Mouse (Mus musculus): Measurements from ENCODE around the gene Fam214a. TPM values are rescaled to one million over a fixed set of nuclear protein-coding genes. Genes with fewer than 3 reads are reported as not detected.
"Not testable (repeated sequence)": the region's sequence is repeated elsewhere in the genome, so short reads cannot be mapped to it uniquely, and the experiment has no call there.

Gene Fam214a
- polyA plus RNA-seq, 1 experiment = 2.9 TPM

DNA sequence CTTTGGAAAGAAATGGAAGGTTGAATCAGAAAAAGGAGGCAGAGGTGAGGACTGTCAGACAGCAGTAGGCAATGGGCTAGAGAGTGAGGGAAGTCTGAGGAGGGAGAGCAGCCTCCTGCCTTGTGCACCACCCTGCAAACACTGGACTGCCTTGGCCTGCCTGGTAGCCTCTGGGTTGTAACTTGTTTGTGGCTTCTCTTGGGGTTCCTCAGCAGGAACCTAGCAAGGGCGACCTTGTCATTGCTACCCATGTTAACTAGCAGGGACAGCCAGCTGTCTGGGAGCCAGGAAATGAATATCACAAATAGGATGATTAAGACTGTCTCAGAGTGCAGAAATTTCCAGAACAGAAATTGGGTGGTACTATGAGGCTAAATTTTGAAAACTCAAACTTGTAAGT lies 27.2 kb downstream of the Fam214a start:
- WGBS = 94% methylated on average over 1 of the region's 1 CpGs
- TF ChIP-seq CTCF (IDR thresholded peaks at IDR 0.05; ENCODE audit: extremely low read depth, insufficient read length, insufficient replicate concordance, low read depth, low read length) (no peak), POLR2A (IDR thresholded peaks at IDR 0.05; ENCODE audit: low read depth, low read length) (no peak)
- Histone ChIP-seq H3K4me3 (ENCODE audit: low read depth, low read length) (no peak overlapping the region), H3K4me1 (ENCODE audit: control insufficient read depth, insufficient read depth, insufficient read length, low read length) (peaks cover 3% of the 10 kb centered on the region), H3K27me3 (ENCODE audit: control insufficient read depth, insufficient read depth, low read length) (no peaks in the 10 kb centered on the region), H3K36me3 (ENCODE audit: control insufficient read depth, insufficient read depth, low read length) (no peaks in the 10 kb centered on the region), H3K27ac (ENCODE audit: insufficient read depth, low read depth, low read length) (no peak overlapping the region)

DNA sequence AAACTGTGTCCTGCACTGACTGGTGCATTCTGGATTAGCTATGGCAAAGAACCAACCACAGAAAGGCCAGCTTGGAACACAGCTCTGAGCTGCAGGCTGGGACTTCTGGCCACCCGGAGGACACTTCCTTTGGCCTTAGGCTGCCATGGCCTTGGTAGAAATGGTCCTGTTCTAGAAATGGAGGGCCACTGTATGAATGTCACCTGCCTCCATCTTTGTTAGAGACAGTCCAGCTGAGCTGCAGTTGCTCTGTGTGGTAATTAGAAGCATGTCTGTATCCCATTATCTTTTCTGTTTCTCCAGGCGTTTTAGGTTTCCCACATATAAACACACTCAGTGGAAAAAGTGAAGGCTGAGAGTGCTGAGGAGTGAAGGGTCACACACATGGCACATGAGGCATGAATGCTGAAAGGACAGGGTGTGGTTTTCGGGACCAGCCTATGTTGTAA lies 29.0 kb downstream of the Fam214a start:
- Histone ChIP-seq H3K4me1 (ENCODE audit: control insufficient read depth, insufficient read depth, insufficient read length, low read length) (peaks cover 2% of the 10 kb centered on the region; the same call in 1 of the 2 replicates), H3K4me3 (ENCODE audit: low read depth, low read length) (no peak overlapping the region), H3K27me3 (ENCODE audit: control insufficient read depth, insufficient read depth, low read length) (no peaks in the 10 kb centered on the region), H3K27ac (ENCODE audit: insufficient read depth, low read depth, low read length) (no peak overlapping the region), H3K36me3 (ENCODE audit: control insufficient read depth, insufficient read depth, low read length) (no peaks in the 10 kb centered on the region)
- 76% methylated on average over 3 of the region's 3 CpGs for WGBS
- TF ChIP-seq CTCF (IDR thresholded peaks at IDR 0.05; ENCODE audit: extremely low read depth, insufficient read length, insufficient replicate concordance, low read depth, low read length) (no peak), POLR2A (IDR thresholded peaks at IDR 0.05; ENCODE audit: low read depth, low read length) (no peak)

DNA sequence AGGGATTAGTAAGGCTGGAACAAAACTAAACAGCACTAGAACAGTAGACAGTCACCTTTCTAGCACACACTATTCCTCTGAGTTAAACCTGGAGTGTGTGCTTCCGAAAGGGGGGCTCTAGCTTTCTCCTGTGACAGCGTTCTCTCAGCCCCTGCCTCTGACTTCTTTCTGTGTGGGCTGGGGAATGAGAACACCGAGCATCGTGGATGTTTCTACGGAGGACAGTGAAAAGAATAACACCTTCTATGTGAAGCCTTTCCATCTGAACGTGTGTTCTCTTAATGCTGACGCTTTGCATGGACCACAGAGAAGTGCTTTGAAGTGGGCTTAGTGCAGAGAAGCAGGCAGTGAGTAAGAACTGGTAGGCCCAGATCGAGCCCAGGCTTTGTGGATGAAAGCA lies 29.5 kb downstream of the Fam214a start:
- TF ChIP-seq POLR2A (IDR thresholded peaks at IDR 0.05; ENCODE audit: low read depth, low read length) = no peak
- TF ChIP-seq CTCF (IDR thresholded peaks at IDR 0.05; ENCODE audit: extremely low read depth, insufficient read length, insufficient replicate concordance, low read depth, low read length) = no peak
- Histone ChIP-seq H3K27me3 (ENCODE audit: control insufficient read depth, insufficient read depth, low read length) (no peaks in the 10 kb centered on the region), H3K4me3 (ENCODE audit: low read depth, low read length) (no peak overlapping the region), H3K27ac (ENCODE audit: insufficient read depth, low read depth, low read length) (no peak overlapping the region), H3K36me3 (ENCODE audit: control insufficient read depth, insufficient read depth, low read length) (no peaks in the 10 kb centered on the region), H3K4me1 (ENCODE audit: control insufficient read depth, insufficient read depth, insufficient read length, low read length) (peaks cover 2% of the 10 kb centered on the region; the same call in 1 of the 2 replicates)
- 89% methylated on average over 8 of the region's 8 CpGs for WGBS

DNA sequence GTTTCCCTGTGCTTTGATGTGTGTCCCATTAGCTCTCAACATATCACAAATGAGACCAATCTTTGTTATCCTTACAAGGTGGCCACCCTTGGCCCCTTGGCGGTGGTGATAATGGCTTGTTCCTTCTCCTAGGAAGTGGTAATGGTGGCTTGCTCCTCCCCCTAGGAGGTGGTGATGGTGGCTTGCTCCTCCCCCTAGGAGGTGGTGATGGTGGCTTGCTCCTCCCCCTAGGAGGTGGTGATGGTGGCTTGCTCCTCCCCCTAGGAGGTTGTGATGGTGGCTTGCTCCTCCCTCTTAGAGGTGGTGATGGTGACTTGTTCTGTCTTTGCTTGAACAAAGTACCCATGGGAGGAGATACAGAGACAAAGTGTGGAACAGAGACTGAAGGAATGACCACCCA lies 30.0 kb downstream of the Fam214a start:
- H3K4me3 ChIP-seq (ENCODE audit: low read depth, low read length); H3K27ac ChIP-seq (ENCODE audit: insufficient read depth, low read depth, low read length); H3K27me3 ChIP-seq (ENCODE audit: control insufficient read depth, insufficient read depth, low read length); H3K36me3 ChIP-seq (ENCODE audit: control insufficient read depth, insufficient read depth, low read length); H3K4me1 ChIP-seq (ENCODE audit: control insufficient read depth, insufficient read depth, insufficient read length, low read length): not testable (repeated sequence)
- 88% methylated on average over 1 of the region's 1 CpGs for WGBS

DNA sequence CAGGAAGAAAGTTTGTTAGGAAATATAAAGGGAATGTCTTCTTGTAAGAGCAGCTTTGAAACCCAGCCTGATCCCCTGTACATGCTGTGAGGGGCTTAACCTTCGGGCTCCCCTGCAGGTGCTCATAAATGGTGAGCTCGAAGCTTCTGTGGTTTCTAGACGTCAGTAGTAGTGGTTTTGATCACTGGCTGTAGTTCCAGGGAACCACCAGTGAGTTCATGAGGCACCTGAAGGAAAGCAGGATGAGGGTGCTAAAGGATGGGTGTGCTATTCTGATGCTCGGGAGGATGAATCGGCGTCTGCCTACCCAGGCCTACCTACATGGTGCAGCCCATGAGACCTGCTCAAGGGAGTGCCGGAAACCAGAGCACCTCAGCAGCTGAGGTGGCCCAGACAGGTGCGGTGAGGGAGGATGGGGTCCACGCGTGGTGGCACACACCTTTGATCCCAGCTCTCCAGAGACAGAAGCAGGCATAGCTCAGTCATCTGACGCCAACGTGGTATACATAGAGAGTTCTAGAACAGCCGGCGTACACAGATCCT lies 32.6 kb downstream of the Fam214a start:
- peaks cover 6% of the 10 kb centered on the region for H3K4me1 ChIP-seq (ENCODE audit: control insufficient read depth, insufficient read depth, insufficient read length, low read length)
- WGBS = 89% methylated on average over 14 of the region's 14 CpGs
- TF ChIP-seq CTCF (IDR thresholded peaks at IDR 0.05; ENCODE audit: extremely low read depth, insufficient read length, insufficient replicate concordance, low read depth, low read length) = no peak
- no peak for TF ChIP-seq POLR2A (IDR thresholded peaks at IDR 0.05; ENCODE audit: low read depth, low read length)
- H3K27ac ChIP-seq (ENCODE audit: insufficient read depth, low read depth, low read length) = peak overlapping the region; percentile 66; the same call in 1 of the 2 replicates
- no peaks in the 10 kb centered on the region for H3K36me3 ChIP-seq (ENCODE audit: control insufficient read depth, insufficient read depth, low read length)
- H3K27me3 ChIP-seq (ENCODE audit: control insufficient read depth, insufficient read depth, low read length) = no peaks in the 10 kb centered on the region
- H3K4me3 ChIP-seq (ENCODE audit: low read depth, low read length) = peak overlapping the region; percentile 7; the same call in 1 of the 2 replicates

DNA sequence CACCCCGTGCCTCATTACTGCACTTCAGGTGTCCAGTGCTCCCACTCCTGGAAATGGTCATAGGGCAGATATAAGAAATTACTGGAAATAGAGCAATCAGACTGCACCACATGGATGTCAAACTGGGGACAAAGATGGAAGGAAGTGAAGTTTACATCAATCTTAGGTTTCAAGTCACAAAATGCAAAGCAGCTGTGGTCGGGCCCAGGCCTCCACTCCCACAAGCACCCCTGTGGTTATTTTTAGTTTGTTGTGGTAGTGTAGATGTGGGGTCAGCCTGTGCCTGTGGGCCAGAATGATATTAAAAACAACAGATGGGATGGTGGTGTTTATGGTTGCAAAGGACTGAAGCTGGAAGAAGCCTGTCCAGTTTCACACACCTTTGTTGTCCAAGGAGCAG lies 33.1 kb downstream of the Fam214a start:
- H3K27ac ChIP-seq (ENCODE audit: insufficient read depth, low read depth, low read length) = peak overlapping the region; percentile 66
- H3K4me1 ChIP-seq (ENCODE audit: control insufficient read depth, insufficient read depth, insufficient read length, low read length) = peaks cover 6% of the 10 kb centered on the region
- no peak overlapping the region for H3K4me3 ChIP-seq (ENCODE audit: low read depth, low read length)
- WGBS = 68% methylated on average over 2 of the region's 2 CpGs
- no peaks in the 10 kb centered on the region for H3K36me3 ChIP-seq (ENCODE audit: control insufficient read depth, insufficient read depth, low read length)
- TF ChIP-seq CTCF (IDR thresholded peaks at IDR 0.05; ENCODE audit: extremely low read depth, insufficient read length, insufficient replicate concordance, low read depth, low read length) = no peak
- TF ChIP-seq POLR2A (IDR thresholded peaks at IDR 0.05; ENCODE audit: low read depth, low read length) = no peak
- no peaks in the 10 kb centered on the region for H3K27me3 ChIP-seq (ENCODE audit: control insufficient read depth, insufficient read depth, low read length)

DNA sequence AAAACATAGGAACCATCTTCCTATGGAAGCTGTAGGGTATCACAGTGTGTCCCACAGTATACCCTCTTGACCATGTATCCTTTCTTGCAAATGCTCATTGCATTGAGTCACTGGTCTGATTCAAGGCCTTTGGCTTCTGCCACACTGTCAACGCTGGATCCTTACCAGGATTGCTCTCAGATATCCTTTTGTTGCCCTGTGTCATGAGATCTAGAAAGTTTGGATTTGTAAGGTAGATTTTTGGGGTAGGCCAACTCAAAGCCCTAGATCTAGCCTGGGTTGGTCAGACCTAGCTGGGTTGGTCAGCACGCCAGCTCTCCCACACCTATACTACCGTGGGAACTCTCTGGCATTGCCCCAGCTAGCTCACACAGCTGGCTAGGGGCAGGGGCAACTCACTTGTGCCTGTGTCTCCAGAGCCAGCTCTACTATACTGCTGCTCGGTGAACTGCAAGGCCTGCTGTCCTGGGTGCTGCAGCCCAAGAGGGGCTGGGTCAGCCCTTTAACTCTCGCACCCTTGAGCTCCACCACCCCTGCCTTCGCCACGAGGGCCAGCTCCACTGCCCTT lies 36.3 kb downstream of the Fam214a start:
- Histone ChIP-seq H3K27me3 (ENCODE audit: control insufficient read depth, insufficient read depth, low read length) (no peaks in the 10 kb centered on the region), H3K36me3 (ENCODE audit: control insufficient read depth, insufficient read depth, low read length) (no peaks in the 10 kb centered on the region), H3K4me1 (ENCODE audit: control insufficient read depth, insufficient read depth, insufficient read length, low read length) (peaks cover 6% of the 10 kb centered on the region), H3K27ac (ENCODE audit: insufficient read depth, low read depth, low read length) (no peak overlapping the region), H3K4me3 (ENCODE audit: low read depth, low read length) (no peak overlapping the region)
- 84% methylated on average over 7 of the region's 7 CpGs for WGBS
- TF ChIP-seq CTCF (IDR thresholded peaks at IDR 0.05; ENCODE audit: extremely low read depth, insufficient read length, insufficient replicate concordance, low read depth, low read length) (no peak), POLR2A (IDR thresholded peaks at IDR 0.05; ENCODE audit: low read depth, low read length) (no peak)

Measured in small intestine, adult 2 months (tissue).